Mouse (Mus musculus): ENCODE measurements around the gene BC048679. TPM values are rescaled to one million over a fixed set of nuclear protein-coding genes. Genes with fewer than 3 reads are reported as not detected.

Gene BC048679
- total RNA-seq, 1 experiment: 0.62 TPM

DNA sequence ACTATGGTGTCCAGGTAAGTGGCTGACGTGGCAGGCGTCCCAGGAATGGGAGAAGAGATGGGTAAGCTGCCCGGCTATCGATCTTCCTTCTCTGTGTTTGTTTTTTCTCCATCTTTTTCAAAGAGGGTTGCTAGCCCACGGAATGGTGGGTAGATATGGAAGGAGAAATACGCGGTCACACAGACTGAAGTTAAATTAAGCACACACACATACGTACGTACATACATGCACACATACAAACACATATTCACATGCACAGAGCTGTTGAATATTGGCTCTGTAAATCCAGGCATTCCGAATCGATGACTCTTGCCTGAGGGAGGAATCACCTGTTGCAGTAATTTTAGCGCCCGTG is 25.6 kb upstream of the BC048679 start:
- DNase-seq (ENCODE audit: low read depth, low spot score): no peak
- TF ChIP-seq ZC3H11A (IDR thresholded peaks at IDR 0.05; ENCODE audit: borderline replicate concordance, low read depth, low read length) (no peak), MAFK (IDR thresholded peaks at IDR 0.05; ENCODE audit: insufficient read depth, low read depth, low read length) (no peak), ZNF384 (IDR thresholded peaks at IDR 0.05; ENCODE audit: low read depth, low read length) (no peak), HCFC1 (IDR thresholded peaks at IDR 0.05; ENCODE audit: borderline replicate concordance, insufficient read depth, low read length) (no peak), CHD2 (IDR thresholded peaks at IDR 0.05; ENCODE audit: low read depth, low read length) (no peak)
- Histone ChIP-seq H3K4me1 (ENCODE audit: control insufficient read depth in 2 of 2, insufficient read depth in 2 of 2, low read length in 2 of 2, poor library complexity in 1 of 2) (peaks cover 0 to 2% of the 10 kb centered on the region in 2 experiments; a peak in 1 of 4 replicates), H3K9ac (ENCODE audit: insufficient read depth, low read depth, low read length, poor library complexity, severe bottlenecking) (peak overlapping the region; percentile 86), H3K27ac (ENCODE audit: insufficient read depth, low read depth, low read length, poor library complexity, severe bottlenecking) (0 out of 2 replicates have a peak overlapping the region, but pooled peaks have one; percentile 35), H3K4me3 (ENCODE audit: insufficient read depth in 1 of 2, low read depth in 1 of 2, low read length in 2 of 2, poor library complexity in 1 of 2, severe bottlenecking in 1 of 2) (peak overlapping the region; percentile 84 to 85), H3K36me3 (ENCODE audit: control insufficient read depth, insufficient read depth, low read length, poor library complexity, severe bottlenecking) (peaks cover under 1% of the 10 kb centered on the region), H3K9me3 (ENCODE audit: control insufficient read depth, insufficient read depth, low read depth, low read length) (no peaks in the 10 kb centered on the region)
- in situ Hi-C loops (cut with MboI; ENCODE audit: low sequenced_read_pairs in 2 of 2, unreplicated experiment in 2 of 2): no loop called here

DNA sequence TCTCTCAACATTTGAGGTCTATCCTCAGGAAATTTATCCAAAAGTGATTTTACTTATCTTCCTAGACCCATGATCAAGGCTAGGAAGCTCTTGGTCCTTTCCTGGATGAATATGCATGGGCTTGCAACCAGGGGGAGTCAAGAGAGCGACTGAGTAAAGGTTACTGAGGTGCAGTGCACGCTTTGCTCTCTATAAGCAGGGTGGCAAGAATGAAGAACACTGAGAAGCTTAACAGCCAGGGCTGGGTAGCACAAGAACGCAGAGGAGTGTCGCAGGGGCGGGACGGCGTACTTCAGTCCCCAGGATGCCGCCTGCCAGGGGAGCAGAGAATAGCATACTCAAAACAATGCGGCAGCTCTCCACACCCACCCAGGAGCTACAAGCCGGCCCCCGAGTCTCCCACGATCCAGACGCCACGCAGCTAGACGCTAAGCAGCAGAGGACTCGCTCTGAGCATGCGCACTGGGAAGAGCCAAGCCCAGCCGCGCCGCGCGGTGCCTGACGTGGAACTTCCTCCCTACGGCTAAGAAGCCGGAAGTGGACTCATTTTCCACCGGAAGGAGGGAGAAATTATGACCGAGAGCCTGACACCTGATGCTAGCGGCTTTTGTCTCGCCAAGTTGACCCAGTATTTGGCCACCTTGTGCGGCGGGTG is 25.1 kb upstream of the BC048679 start:
- peak overlapping the region; percentile 84 to 85 for H3K4me3 ChIP-seq (ENCODE audit: insufficient read depth in 1 of 2, low read depth in 1 of 2, low read length in 2 of 2, poor library complexity in 1 of 2, severe bottlenecking in 1 of 2)
- peak overlapping the region; percentile 62 for H3K27ac ChIP-seq (ENCODE audit: insufficient read depth, low read depth, low read length, poor library complexity, severe bottlenecking)
- H3K9me3 ChIP-seq (ENCODE audit: control insufficient read depth, insufficient read depth, low read depth, low read length): no peaks in the 10 kb centered on the region
- DNase-seq (ENCODE audit: low read depth, low spot score): peak; percentile 92
- H3K9ac ChIP-seq (ENCODE audit: insufficient read depth, low read depth, low read length, poor library complexity, severe bottlenecking): peak overlapping the region; percentile 86
- in situ Hi-C loops (cut with MboI; ENCODE audit: low sequenced_read_pairs in 2 of 2, unreplicated experiment in 2 of 2): no loop called here
- TF ChIP-seq MAFK (IDR thresholded peaks at IDR 0.05; ENCODE audit: insufficient read depth, low read depth, low read length): no peak
- peaks cover 0 to 2% of the 10 kb centered on the region in 2 experiments; a peak in 1 of 4 replicates for H3K4me1 ChIP-seq (ENCODE audit: control insufficient read depth in 2 of 2, insufficient read depth in 2 of 2, low read length in 2 of 2, poor library complexity in 1 of 2)
- no peaks in the 10 kb centered on the region; the same call in 1 of the 2 replicates for H3K36me3 ChIP-seq (ENCODE audit: control insufficient read depth, insufficient read depth, low read length, poor library complexity, severe bottlenecking)

DNA sequence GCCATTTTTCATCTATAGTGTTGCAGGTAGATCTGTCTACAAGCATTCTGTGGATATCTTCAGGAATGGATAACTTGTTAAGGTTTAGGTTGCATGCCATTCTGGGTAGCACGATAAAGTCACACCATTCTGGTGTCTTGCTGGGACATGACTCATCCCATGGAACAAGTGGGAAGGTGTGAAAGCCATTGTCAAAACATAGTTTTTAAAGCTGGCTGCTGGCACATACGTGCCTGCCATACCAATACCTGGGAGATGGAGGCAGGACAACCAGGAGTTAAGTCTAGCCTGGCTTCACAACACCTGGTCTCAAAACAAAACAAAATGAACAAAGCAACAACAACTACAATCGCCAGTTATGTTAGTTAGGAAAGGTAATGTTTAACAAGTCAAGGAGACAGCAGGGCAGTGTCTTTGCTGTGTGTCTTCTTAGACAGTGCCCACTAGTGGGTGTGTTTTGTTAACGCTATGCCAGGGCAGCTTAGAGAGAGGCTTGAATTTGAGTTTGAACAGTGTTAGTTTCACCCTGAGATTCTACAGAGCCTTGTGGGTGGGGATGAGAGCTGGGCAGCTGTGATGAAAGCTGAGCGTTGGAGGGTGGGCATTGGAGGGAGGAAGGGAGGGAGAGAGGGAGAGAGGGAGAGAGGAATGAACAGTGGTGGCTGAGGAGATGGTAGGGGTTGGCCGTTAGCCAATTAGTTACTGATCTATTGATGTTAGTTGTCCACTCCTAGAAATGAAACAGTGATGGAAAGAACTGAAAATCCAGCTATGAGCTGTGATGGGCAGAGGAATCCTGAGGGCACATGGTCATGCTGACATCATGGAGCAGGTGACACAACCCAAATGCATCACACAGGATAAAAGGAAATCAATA is 18.3 kb upstream of the BC048679 start:
- in situ Hi-C loops (cut with MboI; ENCODE audit: low sequenced_read_pairs in 2 of 2, unreplicated experiment in 2 of 2): no loop called here

DNA sequence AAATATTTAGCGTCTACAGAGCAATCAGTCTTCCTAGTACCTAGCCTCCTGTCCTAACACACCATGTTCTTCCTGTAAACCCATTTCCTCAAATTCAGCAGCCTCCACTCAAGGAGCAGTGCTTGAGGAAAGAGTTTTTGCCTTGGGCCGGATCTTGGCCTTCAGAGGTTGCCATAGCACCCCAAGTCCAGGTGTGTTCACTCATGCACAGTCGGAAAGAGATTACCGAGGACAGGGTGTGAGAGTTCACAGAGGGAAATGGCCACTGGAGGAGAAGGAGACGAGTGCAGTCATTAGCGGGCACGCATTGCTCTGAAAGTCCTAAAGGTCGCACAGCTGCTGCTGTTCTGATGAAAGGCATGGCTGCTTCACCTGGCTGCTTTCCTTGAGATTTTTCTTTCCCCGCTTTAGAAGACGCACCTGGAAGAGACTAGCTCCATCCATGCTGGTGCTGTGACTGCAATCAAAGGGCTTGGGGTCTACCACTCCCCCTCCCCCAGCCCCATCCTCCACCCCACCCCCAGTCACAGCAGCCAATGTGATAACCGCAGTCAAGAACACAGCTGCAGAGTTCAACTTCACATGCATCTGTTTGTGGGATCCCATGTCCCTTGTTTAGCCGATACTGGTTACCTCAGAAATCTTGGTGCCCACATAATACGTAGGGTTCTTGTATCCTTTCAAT is 17.0 kb upstream of the BC048679 start:
- TF ChIP-seq ZNF384 (IDR thresholded peaks at IDR 0.05; ENCODE audit: low read depth, low read length): no peak
- TF ChIP-seq HCFC1 (IDR thresholded peaks at IDR 0.05; ENCODE audit: borderline replicate concordance, insufficient read depth, low read length): no peak
- no peak for TF ChIP-seq ZC3H11A (IDR thresholded peaks at IDR 0.05; ENCODE audit: borderline replicate concordance, low read depth, low read length)
- TF ChIP-seq MAFK (IDR thresholded peaks at IDR 0.05; ENCODE audit: insufficient read depth, low read depth, low read length): no peak
- TF ChIP-seq CHD2 (IDR thresholded peaks at IDR 0.05; ENCODE audit: low read depth, low read length): no peak
- Histone ChIP-seq H3K27ac (ENCODE audit: insufficient read depth, low read depth, low read length, poor library complexity, severe bottlenecking) (no peak overlapping the region), H3K9ac (ENCODE audit: insufficient read depth, low read depth, low read length, poor library complexity, severe bottlenecking) (no peak overlapping the region), H3K4me3 (ENCODE audit: insufficient read depth in 1 of 2, low read depth in 1 of 2, low read length in 2 of 2, poor library complexity in 1 of 2, severe bottlenecking in 1 of 2) (0 out of 4 replicates have a peak overlapping the region, but pooled peaks of 1 of the 2 experiments have one; percentile 26), H3K9me3 (ENCODE audit: control insufficient read depth, insufficient read depth, low read depth, low read length) (no peaks in the 10 kb centered on the region), H3K4me1 (ENCODE audit: control insufficient read depth in 2 of 2, insufficient read depth in 2 of 2, low read length in 2 of 2, poor library complexity in 1 of 2) (peaks cover 2% of the 10 kb centered on the region in 2 experiments), H3K36me3 (ENCODE audit: control insufficient read depth, insufficient read depth, low read length, poor library complexity, severe bottlenecking) (no peaks in the 10 kb centered on the region)
- in situ Hi-C loops (cut with MboI; ENCODE audit: low sequenced_read_pairs in 2 of 2, unreplicated experiment in 2 of 2): no loop called here
- peak; percentile 39 for DNase-seq (ENCODE audit: low read depth, low spot score)

More for the DNA sequence above, 18.3 kb upstream of the BC048679 start:
- Histone ChIP-seq H3K27ac (ENCODE audit: insufficient read depth, low read depth, low read length, poor library complexity, severe bottlenecking) (no peak overlapping the region), H3K9ac (ENCODE audit: insufficient read depth, low read depth, low read length, poor library complexity, severe bottlenecking) (no peak overlapping the region), H3K4me1 (ENCODE audit: control insufficient read depth in 2 of 2, insufficient read depth in 2 of 2, low read length in 2 of 2, poor library complexity in 1 of 2) (peaks cover 2% of the 10 kb centered on the region in 2 experiments), H3K36me3 (ENCODE audit: control insufficient read depth, insufficient read depth, low read length, poor library complexity, severe bottlenecking) (no peaks in the 10 kb centered on the region), H3K4me3 (ENCODE audit: insufficient read depth in 1 of 2, low read depth in 1 of 2, low read length in 2 of 2, poor library complexity in 1 of 2, severe bottlenecking in 1 of 2) (no peak overlapping the region), H3K9me3 (ENCODE audit: control insufficient read depth, insufficient read depth, low read depth, low read length) (no peaks in the 10 kb centered on the region)
- DNase-seq (ENCODE audit: low read depth, low spot score): no peak
- no peak for TF ChIP-seq MAFK (IDR thresholded peaks at IDR 0.05; ENCODE audit: insufficient read depth, low read depth, low read length)
- no peak for TF ChIP-seq CHD2 (IDR thresholded peaks at IDR 0.05; ENCODE audit: low read depth, low read length)
- TF ChIP-seq ZC3H11A (IDR thresholded peaks at IDR 0.05; ENCODE audit: borderline replicate concordance, low read depth, low read length): no peak
